Mouse (Mus musculus) kidney, postnatal 25 days (tissue): Measurements from ENCODE around the gene Lbx2.

Source experiments
- DNase-seq, 2 experiments: peaks; one replicate each; pipeline ENCODE4 v3.0.0; 2021; ENCODE audit warnings: mixed read lengths in 2 of 2

The Lbx2 gene

DNA sequence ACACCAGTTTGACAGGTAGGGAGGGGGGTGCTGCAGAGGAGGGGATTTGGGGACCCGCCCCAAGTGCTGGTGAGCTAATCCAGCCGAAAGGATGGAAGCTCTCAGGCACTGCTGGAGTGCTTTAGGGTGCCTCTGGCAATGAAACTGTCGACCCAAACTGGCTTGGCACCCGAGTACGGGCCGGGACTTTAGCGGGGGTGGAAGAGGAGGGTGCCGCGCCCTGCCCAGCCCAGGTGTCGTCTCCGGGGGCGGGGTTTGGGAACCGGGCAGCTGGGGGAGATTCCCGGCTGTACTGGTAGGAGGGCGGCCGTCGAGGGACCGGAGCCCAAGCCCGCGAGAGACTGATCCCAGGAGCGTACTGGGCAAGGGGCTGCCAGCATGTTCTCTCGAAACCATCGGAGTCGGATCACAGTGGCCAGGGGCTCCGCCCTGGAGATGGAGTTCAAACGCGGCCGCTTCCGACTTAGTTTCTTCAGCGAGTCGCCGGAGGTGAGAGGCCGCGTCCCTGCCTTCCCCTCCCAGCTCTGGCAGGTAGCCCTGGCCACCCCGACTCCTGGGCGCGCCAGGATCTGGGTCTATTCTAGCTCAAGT is 49.5 kb downstream of the Lbx2 start:
- DNase-seq = peak; percentile 75 to 91

DNA sequence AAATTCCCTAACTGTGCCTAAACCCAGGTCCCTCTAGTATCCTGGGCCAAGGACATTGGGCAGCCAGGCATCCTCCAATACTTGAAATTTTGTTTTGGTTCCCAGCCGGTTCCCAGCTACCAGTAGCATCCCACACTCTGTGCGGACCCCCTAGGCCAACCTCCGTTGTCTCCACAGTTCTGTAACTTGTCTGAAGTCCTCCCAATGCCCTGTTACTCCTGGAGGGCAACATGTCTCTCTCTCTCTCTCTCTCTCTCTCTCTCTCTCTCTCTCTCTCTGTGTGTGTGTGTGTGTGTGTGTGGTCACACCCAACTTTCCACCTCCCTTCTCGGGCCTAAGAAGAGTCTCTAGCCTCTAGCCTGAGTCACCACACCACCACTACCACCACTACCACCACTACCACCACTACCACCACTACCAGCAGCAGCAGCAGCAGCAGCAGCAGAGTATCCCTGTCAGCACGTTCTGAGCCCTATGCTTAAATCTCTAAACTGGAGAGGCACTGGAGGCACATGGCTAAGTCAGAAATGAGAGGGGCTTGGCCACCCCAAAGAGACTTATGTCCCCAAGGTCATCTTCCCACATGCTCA is 50.2 kb downstream of the Lbx2 start:
- DNase-seq = no peak

DNA sequence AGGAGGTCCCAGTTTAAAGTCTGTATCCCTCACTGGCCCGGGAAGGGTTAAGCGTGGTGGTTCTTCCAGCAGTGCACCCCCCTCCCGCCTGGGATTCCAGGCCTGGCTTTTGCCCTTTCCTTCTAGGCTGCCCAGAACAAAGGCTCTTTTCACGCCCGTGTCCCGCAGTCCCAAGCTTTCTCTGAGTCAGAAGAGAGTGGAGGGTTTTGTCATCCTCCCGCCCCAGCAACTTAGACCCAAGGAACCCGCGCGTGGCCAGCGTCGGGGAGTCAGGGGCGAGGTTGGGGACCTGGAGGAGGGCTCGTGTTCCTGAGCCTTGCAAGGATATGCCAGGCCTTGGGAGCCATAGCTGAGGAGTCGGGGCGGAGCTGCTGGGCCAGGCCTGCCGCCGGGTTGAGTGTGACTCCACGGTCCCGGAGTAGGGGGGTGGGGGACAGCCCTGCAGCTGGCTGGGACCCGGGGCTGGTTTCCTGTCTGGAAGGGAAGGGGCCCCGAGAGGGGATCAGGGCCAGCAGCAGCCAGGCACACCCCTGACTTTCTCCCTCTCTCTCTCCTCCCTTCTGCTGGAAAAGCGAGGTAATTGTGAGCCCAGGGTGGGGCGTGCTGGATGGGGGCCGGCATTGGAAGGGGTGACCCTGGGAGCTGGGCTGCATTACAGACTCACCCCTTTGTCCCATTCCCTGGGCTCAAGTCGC is 50.9 kb downstream of the Lbx2 start:
- peak; percentile 73 to 83 for DNase-seq

DNA sequence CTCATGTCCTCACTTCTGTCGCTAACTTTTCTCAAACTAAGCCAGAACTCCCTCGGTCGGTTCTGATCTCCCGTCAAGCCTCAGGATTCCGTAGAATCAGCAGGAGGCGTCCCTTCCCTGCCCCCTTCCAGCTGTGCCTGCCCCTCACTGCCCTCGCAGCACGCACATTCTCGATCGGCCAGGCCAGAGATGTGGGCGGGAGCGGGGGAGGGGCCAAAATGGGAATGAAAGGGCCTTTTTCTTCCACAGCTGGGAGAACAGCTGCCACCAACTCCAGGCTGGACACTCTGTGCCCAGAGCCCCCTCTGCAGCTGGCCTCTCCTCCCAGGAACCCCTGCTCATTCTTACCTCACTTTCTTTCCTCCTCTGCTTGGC is 51.4 kb downstream of the Lbx2 start:
- DNase-seq = peak; percentile 94 to 95
